Mouse (Mus musculus) heart, adult 2 months (tissue): ENCODE data around the gene Gin1. TPM values are rescaled to one million over a fixed set of nuclear protein-coding genes. Genes with fewer than 3 reads are reported as not detected.
"Not testable (repeated sequence)": the region's sequence is repeated elsewhere in the genome, so short reads cannot be mapped to it uniquely, and the experiment has no call there.

Experiments
- DNase-seq, 2 experiments: peaks; one replicate each; pipeline ENCODE4 v3.0.0; 2021
- H3K27ac ChIP-seq: fragments of 200-600 bp; 2 replicates; pipeline ENCODE4 v1.8.1; 2022
- H3K27me3 ChIP-seq: fragments of 200-500 bp; 2 replicates; pipeline ENCODE4 v1.6.1; 2012; ENCODE audit warnings: mild to moderate bottlenecking, low read length, inconsistent platforms, mixed read lengths; ENCODE audit not compliant: control insufficient read depth, insufficient read depth
- H3K36me3 ChIP-seq: fragments of 200-500 bp; 2 replicates; pipeline ENCODE4 v1.6.1; 2012; ENCODE audit warnings: low read length, inconsistent platforms; ENCODE audit not compliant: control insufficient read depth, insufficient read depth
- H3K4me1 ChIP-seq: fragments of 200-500 bp; 2 replicates; pipeline ENCODE4 v1.6.1; 2011; ENCODE audit warnings: low read length; ENCODE audit not compliant: control insufficient read depth, insufficient read depth
- H3K4me3 ChIP-seq: fragments of 200-600 bp; 2 replicates; pipeline ENCODE4 v1.8.1; 2022
- H3K79me2 ChIP-seq: fragments of 200-500 bp; replicated peaks from 2 replicates; pipeline ENCODE4 v1.6.1; 2012; ENCODE audit warnings: mild to moderate bottlenecking, inconsistent platforms, low read length, moderate library complexity, mixed read lengths; ENCODE audit not compliant: control insufficient read depth, insufficient read depth
- H3K9ac ChIP-seq: fragments of 200-500 bp; 2 replicates; pipeline ENCODE4 v1.6.1; 2012; ENCODE audit warnings: low read depth, mild to moderate bottlenecking, control low read depth, inconsistent platforms, low read length, mixed read lengths
- CTCF ChIP-seq: fragments of 200-600 bp; IDR thresholded peaks from 2 replicates; pipeline ENCODE4 v1.8.1; 2022; ENCODE audit warnings: antibody characterized with exemption, mild to moderate bottlenecking, moderate library complexity
- EP300 ChIP-seq: fragments of 200-500 bp; IDR thresholded peaks from 2 replicates; pipeline ENCODE4 v1.6.1; 2011; ENCODE audit warnings: low read depth, low read length, control low read depth; ENCODE audit not compliant: insufficient read depth
- POLR2A ChIP-seq: fragments of 200-500 bp; IDR thresholded peaks from 2 replicates; pipeline ENCODE4 v1.6.1; 2011; ENCODE audit warnings: mild to moderate bottlenecking, low read depth, low read length, control low read depth; ENCODE audit not compliant: insufficient read depth
- WGBS: fragments of 180-500 bp; shearing (Covaris S2); methylation state at CpG from one replicate; pipeline ENCODE4 v1.1.7; 2018; 5-methylcytosine and 5-hydroxymethylcytosine counted together
- intact Hi-C: fragments of 180-260 bp; cut with DNase I; formaldehyde crosslinking; loops from one replicate; pipeline ENCODE4 v1.15.1; 2025
- polyA plus RNA-seq: library from polyadenylated mRNA; depleted of rRNA; stranded (reverse); fragments of >200 nt; gene quantifications from 2 replicates; pipeline ENCODE4 v1.2.3, GENCODE M21; 2012
- total RNA-seq, 2 experiments: library from RNA; stranded (reverse); gene quantifications; 2 replicates each; pipeline ENCODE4 v1.2.3; 2021

Gin1 gene
- total and polyA plus RNA-seq, 3 experiments, result 2.7 to 9.9 (median 6.1) TPM

DNA sequence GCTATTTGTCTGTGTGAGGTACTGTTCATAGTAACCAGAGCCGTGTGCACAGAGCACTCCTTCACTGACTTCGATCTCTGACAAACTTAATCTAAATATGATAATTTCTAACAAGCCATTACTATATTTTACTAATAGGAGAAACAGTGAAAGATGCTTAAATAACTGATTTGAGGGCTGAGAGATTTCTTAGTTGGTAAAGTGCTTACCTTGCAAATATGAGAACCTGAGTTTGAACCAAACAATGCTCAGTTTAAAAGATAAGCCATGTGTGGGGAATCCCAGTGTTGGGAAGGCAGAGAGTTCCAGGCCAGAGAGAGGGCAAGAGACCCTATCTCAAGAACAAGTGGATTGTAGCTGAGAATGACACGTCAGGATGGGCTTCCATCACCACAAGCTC lies 21.8 kb upstream of the Gin1 start:
- no peak for DNase-seq
- Histone ChIP-seq H3K27me3 (no peaks in the 10 kb centered on the region), H3K27ac (no peak overlapping the region), H3K9ac (no peak overlapping the region), H3K36me3 (peaks cover 20% of the 10 kb centered on the region), H3K4me1 (no peaks in the 10 kb centered on the region), H3K79me2 (no peaks in the 10 kb centered on the region), H3K4me3 (no peak overlapping the region)
- TF ChIP-seq CTCF, result no peak
- no peak for TF ChIP-seq EP300
- no peak for TF ChIP-seq POLR2A
- WGBS, result 90% methylated on average over 3 of the region's 3 CpGs
- intact Hi-C loops, result no loop called here

DNA sequence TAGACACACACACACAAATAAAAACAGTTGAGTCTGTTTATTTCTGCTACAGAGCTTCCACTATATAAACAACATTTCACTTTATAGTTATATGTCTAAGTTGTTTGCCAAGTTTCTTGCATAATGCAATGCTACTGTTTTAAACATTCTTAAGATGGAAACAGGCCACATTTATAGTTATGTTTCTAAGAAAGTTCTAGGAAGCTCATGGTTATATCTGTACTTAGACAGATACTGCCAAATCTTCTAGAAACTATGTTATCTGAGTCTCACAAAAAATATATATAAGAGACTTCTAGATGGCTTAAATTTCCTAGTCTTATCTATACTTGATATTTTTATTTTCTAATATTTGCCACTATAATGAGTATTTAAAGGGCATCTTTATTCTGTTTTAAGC lies 16.8 kb upstream of the Gin1 start:
- Histone ChIP-seq H3K9ac (no peak overlapping the region), H3K79me2 (no peaks in the 10 kb centered on the region), H3K36me3 (peaks cover 22% of the 10 kb centered on the region), H3K4me1 (no peaks in the 10 kb centered on the region), H3K27me3 (no peaks in the 10 kb centered on the region), H3K27ac (no peak overlapping the region), H3K4me3 (no peak overlapping the region)
- DNase-seq, result no peak
- TF ChIP-seq EP300, result no peak
- TF ChIP-seq POLR2A, result no peak
- TF ChIP-seq CTCF, result no peak
- intact Hi-C loops, result no loop called here

DNA sequence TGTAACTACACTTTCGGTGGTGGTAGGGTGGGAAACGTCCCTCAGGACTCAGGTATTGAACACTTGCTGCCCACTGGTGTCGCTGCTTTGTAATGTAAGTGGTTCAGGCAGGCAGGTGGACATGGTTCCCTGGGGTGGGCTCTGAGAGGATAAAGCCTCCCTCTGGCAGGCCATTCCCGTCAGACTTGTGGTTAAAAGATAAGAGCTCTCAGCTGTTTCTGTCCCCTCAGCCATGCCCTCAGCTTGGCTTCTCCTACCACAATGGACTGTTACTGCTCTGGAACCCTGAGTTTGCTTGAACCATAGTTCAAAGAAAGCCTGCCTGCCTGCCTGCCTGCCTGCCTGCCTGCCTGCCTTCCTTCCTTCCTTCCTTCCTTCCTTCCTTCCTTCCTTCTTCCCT lies 15.6 kb upstream of the Gin1 start:
- H3K79me2 ChIP-seq, result no peaks in the 10 kb centered on the region
- H3K27me3 ChIP-seq, result no peaks in the 10 kb centered on the region
- H3K27ac ChIP-seq, result no peak overlapping the region
- no peak for TF ChIP-seq POLR2A
- no peak for TF ChIP-seq EP300
- TF ChIP-seq CTCF, result no peak
- no peak overlapping the region for H3K9ac ChIP-seq
- no peak for DNase-seq
- H3K4me3 ChIP-seq, result no peak overlapping the region
- WGBS, result 64% methylated on average over 4 of the region's 4 CpGs
- no peaks in the 10 kb centered on the region for H3K4me1 ChIP-seq
- intact Hi-C loops, result no loop called here
- H3K36me3 ChIP-seq, result peaks cover 23% of the 10 kb centered on the region

DNA sequence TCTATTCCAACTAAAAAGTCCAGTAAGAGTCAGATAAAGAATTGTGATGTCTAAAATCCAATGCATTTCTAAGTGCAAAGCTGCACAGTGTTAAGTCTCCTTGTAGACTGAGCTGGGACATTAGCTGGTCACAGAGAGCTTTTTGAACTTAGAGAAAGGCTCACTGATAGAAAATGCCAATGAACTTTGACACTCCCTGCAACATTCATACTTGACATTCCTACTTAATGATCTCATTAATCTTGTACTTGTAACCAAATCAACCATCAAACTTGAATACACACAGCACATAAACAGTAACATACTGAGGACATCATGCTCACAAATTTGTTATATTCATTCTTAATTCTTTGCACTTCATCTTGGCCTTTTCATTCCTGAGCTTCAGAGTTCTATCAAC lies 10.1 kb upstream of the Gin1 start:
- intact Hi-C loops, result loop anchor here (5.0 kb wide), 1 partner anchor 32 kb away; no protein-coding TSS in a partner anchor
- peak overlapping the region; percentile 79 for H3K27ac ChIP-seq
- TF ChIP-seq EP300 (no peak), CTCF (no peak), POLR2A (no peak)

DNA sequence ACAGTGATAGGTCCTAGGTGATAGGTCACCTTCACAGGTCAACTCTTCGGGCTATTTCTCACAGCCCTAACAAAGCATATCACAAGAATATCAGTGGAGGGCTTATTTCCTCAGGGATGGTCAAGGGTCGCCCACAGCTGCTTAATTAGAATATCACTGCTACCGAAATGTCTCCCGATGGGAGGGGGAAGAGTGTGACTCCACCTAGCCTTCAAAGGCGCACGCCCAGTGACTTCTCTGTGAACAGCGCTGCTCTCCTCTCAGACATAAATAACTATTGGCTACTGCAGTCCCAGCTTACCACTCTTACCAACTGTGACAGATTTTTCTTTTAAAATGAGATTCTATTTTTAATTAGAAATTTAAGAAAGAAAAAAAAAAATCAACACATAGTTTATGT lies 9.4 kb upstream of the Gin1 start:
- WGBS, result 58% methylated on average over 7 of the region's 7 CpGs
- peak in 1 of 2 experiments; percentile 34 for DNase-seq
- TF ChIP-seq EP300 (no peak), POLR2A (peak; percentile 71), CTCF (no peak)
- Histone ChIP-seq H3K79me2 (no peaks in the 10 kb centered on the region; the same call in 1 of the 2 replicates), H3K27me3 (no peaks in the 10 kb centered on the region), H3K9ac (peak overlapping the region; percentile 65), H3K4me3 (peak overlapping the region; percentile 40), H3K27ac (peak overlapping the region; percentile 79), H3K36me3 (peaks cover 11% of the 10 kb centered on the region), H3K4me1 (no peaks in the 10 kb centered on the region)
- intact Hi-C loops, result no loop called here

More for the DNA sequence above, 10.1 kb upstream of the Gin1 start:
- Histone ChIP-seq H3K9ac (no peak overlapping the region), H3K36me3 (peaks cover 18% of the 10 kb centered on the region), H3K4me1 (no peaks in the 10 kb centered on the region), H3K4me3 (peak overlapping the region; percentile 40; the same call in 1 of the 2 replicates), H3K27me3 (no peaks in the 10 kb centered on the region), H3K79me2 (no peaks in the 10 kb centered on the region; the same call in 1 of the 2 replicates)
- DNase-seq, result no peak

DNA sequence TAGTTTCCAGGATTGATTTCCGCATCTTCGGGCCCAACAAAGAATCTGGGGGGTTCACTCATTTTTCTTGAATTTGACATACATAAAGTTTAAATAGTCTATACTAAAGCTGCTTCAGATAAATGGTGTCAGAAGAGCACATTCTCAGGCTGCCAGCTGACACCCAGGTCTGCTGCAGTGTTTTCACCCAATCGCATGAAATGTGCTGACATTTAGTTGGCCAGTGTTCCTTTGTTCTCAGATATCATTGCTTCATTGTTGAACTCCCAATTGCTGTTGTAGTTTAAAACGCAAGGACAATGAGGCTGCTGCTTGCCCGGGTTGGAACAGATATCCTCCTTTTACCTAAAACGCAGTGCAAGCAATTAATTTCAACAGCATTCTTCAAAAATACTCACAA lies 8.5 kb upstream of the Gin1 start:
- peak overlapping the region; percentile 79 for H3K27ac ChIP-seq
- H3K4me3 ChIP-seq, result peak overlapping the region; percentile 40
- H3K4me1 ChIP-seq, result no peaks in the 10 kb centered on the region
- DNase-seq, result peak in 1 of 2 experiments; percentile 37
- 36% methylated on average over 6 of the region's 6 CpGs for WGBS
- peak overlapping the region; percentile 62 for H3K9ac ChIP-seq
- H3K79me2 ChIP-seq, result no peaks in the 10 kb centered on the region; the same call in 1 of the 2 replicates
- TF ChIP-seq POLR2A (0 out of 2 replicates have a peak, but pooled peaks have one; percentile 40), CTCF (no peak), EP300 (peak; percentile 84)
- no peaks in the 10 kb centered on the region for H3K27me3 ChIP-seq
- intact Hi-C loops, result no loop called here
- peaks cover 9% of the 10 kb centered on the region for H3K36me3 ChIP-seq

DNA sequence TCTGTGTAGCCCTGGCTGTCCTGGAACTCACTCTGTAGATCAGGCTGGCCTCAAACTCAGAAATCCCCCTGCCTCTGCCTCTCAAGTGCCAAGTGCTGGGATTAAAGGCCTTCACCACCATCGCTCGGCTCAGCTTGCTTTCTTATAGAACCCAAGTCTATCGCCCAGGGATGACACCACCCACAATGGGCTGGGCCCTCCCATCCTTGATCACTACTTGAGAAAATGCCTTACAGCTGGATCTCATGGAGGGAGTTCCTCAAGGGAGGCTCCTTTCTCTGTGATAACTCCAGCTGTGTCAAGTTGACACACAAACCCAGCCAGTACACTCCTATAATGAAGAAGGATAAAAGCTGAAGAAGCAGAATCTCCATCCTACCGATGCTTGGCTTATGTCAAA lies 4.3 kb upstream of the Gin1 start:
- not testable (repeated sequence) for DNase-seq, H3K79me2 ChIP-seq, H3K36me3 ChIP-seq, H3K27ac ChIP-seq, H3K4me1 ChIP-seq, H3K9ac ChIP-seq, H3K27me3 ChIP-seq, H3K4me3 ChIP-seq
- 64% methylated on average over 4 of the region's 4 CpGs for WGBS
- intact Hi-C loops, result loop anchor here (5.0 kb wide), 1 partner anchor 103 kb away; the partner anchor contains the start of gene D1Ertd622e
